Mouse (Mus musculus) common myeloid progenitor, adult 5-6 weeks (primary cell): Measurements from ENCODE around the gene Ssc4d. TPM values are rescaled to one million over a fixed set of nuclear protein-coding genes. Genes with fewer than 3 reads are reported as not detected.
A peak's percentile ranks its signal among the peaks of the same experiment; 100 is the strongest.

Experiments used
- ATAC-seq: replicated peaks from 2 replicates; pipeline ENCODE4 v1.8.0; 2016; ENCODE audit warnings: low read depth, mild to moderate bottlenecking, moderate TSS enrichment, inconsistent platforms; ENCODE audit not compliant: poor library complexity, severe bottlenecking
- total RNA-seq: library from RNA; stranded (forward); fragments of 200-1000, 187-1606 nt; gene quantifications from 2 replicates; pipeline ENCODE4 v1.2.3, GENCODE M21; 2017

Gene Ssc4d
- total RNA-seq, 1 experiment from 2014 or later, result 1.3 TPM

- no peak for ATAC-seq
Observed at GRCm38 (mm10) chr5:135979904-135980303, 5.6 kb upstream of the Ssc4d start, which contains the start of gene Zp3. Gene Zp3, plus strand, starts transcription at chr5:135980099.

- no peak for ATAC-seq
Observed at GRCm38 (mm10) chr5:135979381-135979780, 5.0 kb upstream of the Ssc4d start.

- ATAC-seq, result no peak
Observed at GRCm38 (mm10) chr5:135975893-135976668, 1.8 kb upstream of the Ssc4d start.

GRCm38 (mm10) chr5:135971876-135972275, 2.5 kb downstream of the Ssc4d start:
- ATAC-seq, result no peak

- no peak for ATAC-seq
Observed at GRCm38 (mm10) chr5:135970247-135970646, 4.1 kb downstream of the Ssc4d start.

- ATAC-seq, result 0 out of 2 replicates have a peak, but pooled peaks have one; percentile 29
Observed at GRCm38 (mm10) chr5:135968781-135969180, 5.5 kb downstream of the Ssc4d start.

GRCm38 (mm10) chr5:135966866-135967265, 7.5 kb downstream of the Ssc4d start:
- ATAC-seq, result no peak

- no peak for ATAC-seq
Observed at GRCm38 (mm10) chr5:135965501-135965930, 8.8 kb downstream of the Ssc4d start.

- no peak for ATAC-seq
Observed at GRCm38 (mm10) chr5:135963280-135963627, 11.1 kb downstream of the Ssc4d start.

- peak; percentile 79 for ATAC-seq
Observed at GRCm38 (mm10) chr5:135962492-135963279, 11.6 kb downstream of the Ssc4d start.

GRCm38 (mm10) chr5:135962125-135962491, 12.2 kb downstream of the Ssc4d start:
- no peak for ATAC-seq

GRCm38 (mm10) chr5:135960909-135961635, 13.3 kb downstream of the Ssc4d start:
- ATAC-seq, result no peak

GRCm38 (mm10) chr5:135959911-135960310, 14.4 kb downstream of the Ssc4d start:
- ATAC-seq, result no peak

- no peak for ATAC-seq
Observed at GRCm38 (mm10) chr5:135958367-135958766, 16.0 kb downstream of the Ssc4d start.

GRCm38 (mm10) chr5:135957207-135957974, 16.9 kb downstream of the Ssc4d start:
- ATAC-seq, result peak; percentile 85

GRCm38 (mm10) chr5:135956300-135957206, 17.8 kb downstream of the Ssc4d start:
- no peak for ATAC-seq

GRCm38 (mm10) chr5:135952830-135953229, 21.5 kb downstream of the Ssc4d start:
- no peak for ATAC-seq

- no peak for ATAC-seq
Observed at GRCm38 (mm10) chr5:135951660-135952059, 22.7 kb downstream of the Ssc4d start.
